Mouse (Mus musculus) yolk sac, embryonic 10.5 days (tissue): ENCODE results near the gene Olfr986.
A peak's percentile ranks its signal among the peaks of the same experiment; 100 is the strongest.
"Not testable (repeated sequence)": the region's sequence is repeated elsewhere in the genome, so short reads cannot be mapped to it uniquely, and the experiment has no call there.

Experiments
- DNase-seq: peaks from one replicate; pipeline ENCODE4 v3.0.0-alpha.2; 2017; ENCODE audit warnings: low spot score

The Olfr986 gene

GRCm38 (mm10) chr9:40180620-40181019 lies at the start of gene Olfr986:
Gene Olfr986, plus strand, starts transcription at chr9:40180920.
- DNase-seq, result no peak

GRCm38 (mm10) chr9:40136987-40137688 lies 43.6 kb upstream of the Olfr986 start:
- DNase-seq, result no peak

- DNase-seq, result peak; percentile 70
Measured at GRCm38 (mm10) chr9:40139484-40139883, 41.2 kb upstream of the Olfr986 start.

GRCm38 (mm10) chr9:40141544-40141943 lies 39.2 kb upstream of the Olfr986 start:
- no peak for DNase-seq

GRCm38 (mm10) chr9:40155118-40155644 lies 25.5 kb upstream of the Olfr986 start:
- DNase-seq, result no peak

- no peak for DNase-seq
Measured at GRCm38 (mm10) chr9:40166446-40166845, 14.3 kb upstream of the Olfr986 start.

GRCm38 (mm10) chr9:40177017-40177416 lies 3.7 kb upstream of the Olfr986 start:
- DNase-seq, result no peak

GRCm38 (mm10) chr9:40185166-40185565 lies 4.4 kb downstream of the Olfr986 start:
- not testable (repeated sequence) for DNase-seq

GRCm38 (mm10) chr9:40191086-40191876 lies 10.6 kb downstream of the Olfr986 start:
- DNase-seq, result no peak

- DNase-seq, result peak; percentile 92
Measured at GRCm38 (mm10) chr9:40192098-40193038, 11.6 kb downstream of the Olfr986 start, which contains the start of gene Zfp202. Gene Zfp202, plus strand, starts transcription at chr9:40192316.

GRCm38 (mm10) chr9:40195981-40196380 lies 15.3 kb downstream of the Olfr986 start:
- no peak for DNase-seq

GRCm38 (mm10) chr9:40206546-40206950 lies 25.8 kb downstream of the Olfr986 start:
- peak; percentile 66 for DNase-seq

GRCm38 (mm10) chr9:40210744-40211143 lies 30.0 kb downstream of the Olfr986 start:
- no peak for DNase-seq

GRCm38 (mm10) chr9:40214058-40214457 lies 33.3 kb downstream of the Olfr986 start:
- no peak for DNase-seq

GRCm38 (mm10) chr9:40216651-40217050 lies 35.9 kb downstream of the Olfr986 start:
- DNase-seq, result no peak

GRCm38 (mm10) chr9:40224289-40224688 lies 43.6 kb downstream of the Olfr986 start:
- DNase-seq, result no peak

- DNase-seq, result peak; percentile 34
Measured at GRCm38 (mm10) chr9:40227874-40228789, 47.4 kb downstream of the Olfr986 start.

- DNase-seq, result no peak
Measured at GRCm38 (mm10) chr9:40228804-40229331, 48.1 kb downstream of the Olfr986 start.

- DNase-seq, result no peak
Measured at GRCm38 (mm10) chr9:40229479-40229878, 48.8 kb downstream of the Olfr986 start.

GRCm38 (mm10) chr9:40231019-40231418 lies 50.3 kb downstream of the Olfr986 start:
- DNase-seq, result no peak
